Mouse (Mus musculus) limb, embryonic 14.5 days (tissue): ENCODE measurements around the gene Itga5. TPM values are rescaled to one million over a fixed set of nuclear protein-coding genes. Genes with fewer than 3 reads are reported as not detected.
A peak's percentile ranks its signal among the peaks of the same experiment; 100 is the strongest.

ENCODE experiments used
- ATAC-seq: fragments of 200-750 bp; cut with Nextera tagmentation; 2 replicates; pipeline ENCODE4 v1.8.0; 2017; ENCODE audit warnings: low read depth, moderate number of reproducible peaks, moderate TSS enrichment; ENCODE audit not compliant: low FRiP score
- DNase-seq: peaks from one replicate; pipeline ENCODE4 v3.0.0-alpha.2; 2015; ENCODE audit warnings: low spot score
- H3K27ac ChIP-seq: fragments of 300-500 bp; sonication (generic); replicated peaks from 2 replicates; pipeline ENCODE4 v1.5.1; 2014; ENCODE audit warnings: low read depth, mild to moderate bottlenecking, low read length, moderate library complexity, mixed read lengths
- H3K27me3 ChIP-seq: fragments of 300-500 bp; sonication (generic); 2 replicates; pipeline ENCODE4 v1.6.1; 2014; ENCODE audit warnings: low read length, mixed read lengths; ENCODE audit not compliant: control insufficient read depth, insufficient read depth
- H3K36me3 ChIP-seq: fragments of 300-500 bp; sonication (generic); 2 replicates; pipeline ENCODE4 v1.6.1; 2014; ENCODE audit warnings: mild to moderate bottlenecking, low read length, moderate library complexity, mixed read lengths; ENCODE audit not compliant: control insufficient read depth, insufficient read depth
- H3K4me1 ChIP-seq: fragments of 300-500 bp; sonication (generic); 2 replicates; pipeline ENCODE4 v1.6.1; 2014; ENCODE audit warnings: antibody characterized with exemption, low read length, mixed read lengths; ENCODE audit not compliant: control insufficient read depth, insufficient read depth
- H3K4me2 ChIP-seq: fragments of 300-500 bp; sonication (generic); replicated peaks from 2 replicates; pipeline ENCODE4 v1.6.1; 2014; ENCODE audit warnings: low read depth, mild to moderate bottlenecking, low read length, moderate library complexity; ENCODE audit not compliant: severe bottlenecking
- H3K4me3 ChIP-seq: fragments of 300-500 bp; sonication (generic); replicated peaks from 2 replicates; pipeline ENCODE4 v1.5.1; 2014; ENCODE audit warnings: low read length
- H3K9ac ChIP-seq: fragments of 300-500 bp; sonication (generic); 2 replicates; pipeline ENCODE4 v1.6.1; 2014; ENCODE audit warnings: mild to moderate bottlenecking, low read depth, low read length, moderate library complexity; ENCODE audit not compliant: severe bottlenecking
- H3K9me3 ChIP-seq: fragments of 300-500 bp; sonication (generic); 2 replicates; pipeline ENCODE4 v1.6.1; 2016; ENCODE audit warnings: low read length; ENCODE audit not compliant: control insufficient read depth
- POLR2A ChIP-seq: fragments of 200-500 bp; IDR thresholded peaks from 2 replicates; pipeline ENCODE4 v1.8.0; 2012; ENCODE audit warnings: inconsistent platforms, mild to moderate bottlenecking, moderate library complexity, borderline replicate concordance; ENCODE audit not compliant: insufficient read depth, insufficient read length; ENCODE audit errors: extremely low read depth
- WGBS: fragments of 180-500 bp; shearing (Covaris S2); extraction: QIAGEN DNeasy Blood & Tissue Kit; methylation state at CpG from one replicate; pipeline ENCODE4 v1.1.7; 2014; 5-methylcytosine and 5-hydroxymethylcytosine counted together
- polyA plus RNA-seq, 2 experiments: library from polyadenylated mRNA; depleted of rRNA in 1 of 2; stranded (reverse) in 1 of 2; unstranded in 1 of 2; fragments of >200 nt; fragmentation: Nextera tagmentation in 1 of 2; extraction: Ambion mirVana in 1 of 2; gene quantifications; 2 replicates each; pipeline versions ENCODE4 v1.2.1 to v1.2.3; 2012 to 2014

Itga5 gene
- polyA plus RNA-seq, 2 experiments = 63.4 to 71.2 TPM

DNA sequence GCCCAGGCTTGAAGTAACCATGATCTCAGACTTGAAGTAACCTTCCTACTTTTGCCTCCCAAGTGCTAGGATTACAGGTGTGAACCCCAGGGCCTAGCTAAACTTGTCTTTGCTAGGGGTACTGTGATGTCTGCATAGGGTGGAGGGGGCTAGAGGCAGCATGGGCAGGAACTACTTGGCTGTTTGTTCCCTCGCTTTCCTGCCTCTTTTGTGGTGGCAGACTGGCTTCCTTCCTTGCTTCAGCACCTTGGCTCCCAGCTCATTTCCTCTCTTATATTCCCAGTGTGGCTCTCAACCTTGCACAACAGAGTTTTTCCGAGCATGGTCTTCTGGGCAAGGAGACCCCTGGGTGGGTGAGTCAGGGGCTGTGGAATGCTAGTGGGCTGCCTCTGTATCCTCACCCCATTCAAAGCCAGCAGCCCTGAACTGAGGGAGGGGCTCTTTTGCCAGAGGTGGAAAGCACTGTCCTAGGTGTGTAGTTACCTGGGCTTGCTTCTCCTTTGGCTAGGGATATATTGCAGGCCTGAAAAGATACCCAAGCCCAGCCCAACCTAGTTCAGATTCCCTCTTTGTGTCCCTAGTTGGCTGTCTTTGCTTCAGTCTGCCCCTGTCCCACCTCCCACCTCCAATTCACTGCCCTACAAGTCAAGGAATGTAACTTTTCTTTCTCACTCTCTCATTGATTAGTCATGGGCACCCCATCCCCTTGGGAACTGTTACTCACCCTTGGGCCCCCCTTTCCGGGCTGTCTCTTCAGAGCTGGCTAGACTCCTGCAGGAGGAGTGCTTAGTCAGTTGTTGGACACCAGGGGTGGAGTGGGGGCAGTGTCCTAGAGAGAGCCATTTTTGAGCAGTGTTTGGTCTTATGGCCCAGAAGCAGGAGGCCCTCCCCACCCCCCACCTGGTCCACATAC lies 11.4 kb upstream of the Itga5 start:
- Histone ChIP-seq H3K36me3 (no peaks in the 10 kb centered on the region), H3K9me3 (no peaks in the 10 kb centered on the region), H3K27ac (peak overlapping the region; percentile 44), H3K27me3 (no peaks in the 10 kb centered on the region), H3K4me3 (no peak overlapping the region), H3K4me2 (no peak overlapping the region), H3K4me1 (peaks cover 29% of the 10 kb centered on the region), H3K9ac (no peak overlapping the region)
- DNase-seq (no peak), ATAC-seq (no peak)
- no peak for TF ChIP-seq POLR2A
- 58% methylated on average over 3 of the region's 3 CpGs for WGBS

DNA sequence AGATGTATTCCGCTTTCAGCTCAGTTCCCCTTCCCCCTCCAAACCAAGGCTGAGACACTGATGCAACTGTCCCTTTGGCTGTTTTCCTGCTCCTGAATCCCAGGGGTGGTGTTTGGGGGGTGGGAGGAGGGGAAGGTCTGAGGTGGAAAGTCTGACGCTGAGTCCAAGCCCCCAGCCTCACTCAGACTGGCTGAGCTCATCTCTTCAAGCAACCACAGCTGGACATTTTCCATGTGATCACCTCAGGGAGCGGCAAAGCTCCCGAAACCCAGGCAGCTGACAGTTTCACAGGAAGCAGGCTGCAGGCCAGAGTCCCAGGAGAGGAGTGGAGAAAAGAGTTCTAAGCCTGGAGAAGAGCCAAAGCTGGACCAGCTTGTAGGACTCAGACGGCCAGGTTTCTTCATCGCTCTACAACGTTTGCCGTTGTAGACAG lies 10.3 kb upstream of the Itga5 start:
- Histone ChIP-seq H3K27me3 (no peaks in the 10 kb centered on the region), H3K36me3 (no peaks in the 10 kb centered on the region), H3K4me1 (peaks cover 23% of the 10 kb centered on the region), H3K27ac (peak overlapping the region; percentile 44), H3K9ac (no peak overlapping the region), H3K9me3 (no peaks in the 10 kb centered on the region), H3K4me2 (no peak overlapping the region), H3K4me3 (no peak overlapping the region)
- 46% methylated on average over 8 of the region's 8 CpGs for WGBS
- ATAC-seq (peak; percentile 80), DNase-seq (peak; percentile 74)
- TF ChIP-seq POLR2A = no peak

DNA sequence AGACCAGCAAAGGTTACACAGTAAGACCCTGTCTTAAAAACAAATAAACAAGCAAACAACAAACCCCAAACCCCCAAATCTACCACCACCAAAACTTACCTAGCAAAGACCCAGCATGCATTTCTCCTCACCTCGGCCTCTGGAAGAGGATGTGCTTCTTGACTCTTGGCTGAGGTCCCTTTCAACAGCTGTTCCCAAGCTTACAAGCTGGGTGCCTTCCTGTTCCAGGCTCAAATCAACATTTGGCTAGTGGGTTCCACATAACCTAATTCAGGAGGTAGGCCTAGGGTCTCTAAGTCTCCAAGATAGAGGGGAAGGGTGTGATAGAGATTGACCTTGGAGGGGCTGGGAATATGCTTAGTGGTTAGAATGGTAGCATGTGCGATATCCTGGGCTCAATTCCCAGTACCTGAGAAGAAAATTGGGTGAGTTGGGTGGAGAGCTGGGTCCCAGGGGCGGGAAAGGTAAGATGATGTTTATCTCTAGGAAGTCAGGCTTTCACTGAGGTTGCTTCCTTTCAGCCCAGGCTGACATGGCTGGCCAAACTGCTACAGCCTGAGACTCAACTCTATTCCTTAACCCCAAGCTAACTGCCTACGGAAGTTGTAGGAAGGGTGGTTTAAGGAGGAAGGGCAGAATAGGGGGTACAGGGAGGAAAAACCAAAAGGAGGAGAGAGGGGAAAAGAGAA lies 8.7 kb upstream of the Itga5 start:
- Histone ChIP-seq H3K27me3 (no peaks in the 10 kb centered on the region), H3K9me3 (no peaks in the 10 kb centered on the region), H3K27ac (no peak overlapping the region), H3K4me3 (no peak overlapping the region), H3K4me1 (peaks cover 32% of the 10 kb centered on the region), H3K36me3 (no peaks in the 10 kb centered on the region), H3K9ac (no peak overlapping the region), H3K4me2 (no peak overlapping the region)
- no peak for TF ChIP-seq POLR2A
- 82% methylated on average over 4 of the region's 4 CpGs for WGBS
- ATAC-seq (no peak), DNase-seq (no peak)

DNA sequence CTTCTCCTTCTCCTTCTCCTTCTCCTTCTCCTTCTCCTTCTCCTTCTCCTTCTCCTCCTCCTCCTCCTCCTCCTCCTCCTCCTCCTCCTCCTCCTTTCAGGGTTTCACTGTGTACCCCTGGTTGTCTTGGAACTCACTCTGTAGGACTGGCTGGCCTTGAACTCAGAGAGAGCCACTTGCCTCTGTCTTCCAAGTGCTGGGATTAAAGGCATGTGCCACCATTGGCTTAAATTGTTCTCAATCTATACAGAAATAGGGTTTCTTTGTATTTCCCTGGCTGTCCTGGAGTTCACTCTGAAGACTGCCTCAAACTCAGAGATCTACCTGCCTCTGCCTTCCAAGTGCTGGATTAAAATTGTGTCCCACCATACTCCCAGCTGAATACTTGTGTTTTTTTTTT lies 5.9 kb upstream of the Itga5 start:
- Histone ChIP-seq H3K27ac (no peak overlapping the region), H3K4me3 (no peak overlapping the region), H3K4me1 (peaks cover 23% of the 10 kb centered on the region), H3K9ac (no peak overlapping the region), H3K27me3 (no peaks in the 10 kb centered on the region), H3K4me2 (no peak overlapping the region), H3K9me3 (no peaks in the 10 kb centered on the region), H3K36me3 (no peaks in the 10 kb centered on the region)
- no peak for TF ChIP-seq POLR2A
- ATAC-seq = no peak
- DNase-seq = no peak

DNA sequence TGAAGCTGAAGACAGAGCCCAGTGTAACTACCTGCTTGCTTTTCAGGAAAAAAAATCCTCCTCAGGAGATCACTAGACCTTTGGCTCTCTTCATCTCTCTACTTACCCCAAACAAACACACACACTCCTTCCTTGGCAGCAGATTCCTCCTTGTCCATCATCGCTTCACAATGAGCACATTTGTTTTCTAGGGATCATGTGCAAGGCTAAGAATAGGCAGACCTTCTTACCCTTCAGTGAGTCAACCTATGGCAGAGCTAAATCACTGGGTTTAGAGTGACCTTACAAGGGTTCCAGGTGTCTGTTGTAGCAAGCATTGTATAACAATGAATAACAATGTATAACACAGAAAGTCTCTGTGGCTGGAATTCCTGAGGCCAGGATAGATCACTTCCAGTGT lies 5.2 kb upstream of the Itga5 start:
- Histone ChIP-seq H3K4me1 (peaks cover 26% of the 10 kb centered on the region), H3K4me2 (no peak overlapping the region), H3K9me3 (no peaks in the 10 kb centered on the region), H3K27ac (peak overlapping the region; percentile 21; the same call in 1 of the 2 replicates), H3K27me3 (no peaks in the 10 kb centered on the region), H3K4me3 (no peak overlapping the region), H3K36me3 (no peaks in the 10 kb centered on the region), H3K9ac (no peak overlapping the region)
- no peak for DNase-seq
- ATAC-seq = no peak
- whole genome bisulfite sequencing = 81% methylated on average over 1 of the region's 1 CpGs
- no peak for TF ChIP-seq POLR2A
